Mouse (Mus musculus): ENCODE results near the gene Smyd1. TPM values are rescaled to one million over a fixed set of nuclear protein-coding genes. Genes with fewer than 3 reads are reported as not detected.

Gene Smyd1
- polyA plus RNA-seq (2014; fragmentation: Illumina TruSeq; extraction: RNeasy Lipid Tissue Mini Kit (QIAGEN cat#74804); ENCODE audit: low read depth, low replicate concordance): 0.47 TPM

GRCm38 (mm10) chr6:71321826-71322283, at the start of gene Smyd1:
Gene Smyd1 (minus strand): TSS chr6:71322233.

GRCm38 (mm10) chr6:71322491-71322921, 473 bp upstream of the Smyd1 start, which contains the start of gene Cd8b1:
Gene Cd8b1 (plus strand): TSS chr6:71322788.

GRCm38 (mm10) chr6:71271389-71272315, 50.4 kb downstream of the Smyd1 start, which contains the start of gene Krcc1:
Gene Krcc1 (plus strand): TSS chr6:71271677.

GRCm38 (mm10) chr6:71199612-71200011, 122.4 kb downstream of the Smyd1 start, which contains the start of gene Fabp1:
Gene Fabp1 (plus strand): TSS chr6:71199827.

Other genes with a start within 250 kb of the Smyd1 start
- 6.7 TPM for gene Thnsl2, start 177.8 kb downstream of the Smyd1 start, polyA plus RNA-seq (2014; fragmentation: Illumina TruSeq; extraction: RNeasy Lipid Tissue Mini Kit (QIAGEN cat#74804); ENCODE audit: low read depth, low replicate concordance)
- not detected for gene Fabp1, start 122.4 kb downstream of the Smyd1 start, polyA plus RNA-seq (2014; fragmentation: Illumina TruSeq; extraction: RNeasy Lipid Tissue Mini Kit (QIAGEN cat#74804); ENCODE audit: low read depth, low replicate concordance)
- 622 TPM for gene Krcc1, start 50.6 kb downstream of the Smyd1 start, polyA plus RNA-seq (2014; fragmentation: Illumina TruSeq; extraction: RNeasy Lipid Tissue Mini Kit (QIAGEN cat#74804); ENCODE audit: low read depth, low replicate concordance)
- 0.28 TPM for gene Cd8b1, start 555 bp upstream of the Smyd1 start, polyA plus RNA-seq (2014; fragmentation: Illumina TruSeq; extraction: RNeasy Lipid Tissue Mini Kit (QIAGEN cat#74804); ENCODE audit: low read depth, low replicate concordance)
- 1.4 TPM for gene Cd8a, start 51.2 kb upstream of the Smyd1 start, polyA plus RNA-seq (2014; fragmentation: Illumina TruSeq; extraction: RNeasy Lipid Tissue Mini Kit (QIAGEN cat#74804); ENCODE audit: low read depth, low replicate concordance)
- gene Rmnd5a, start 118.4 kb upstream of the Smyd1 start, polyA plus RNA-seq (2014; fragmentation: Illumina TruSeq; extraction: RNeasy Lipid Tissue Mini Kit (QIAGEN cat#74804); ENCODE audit: low read depth, low replicate concordance): 347 TPM
- gene Rnf103, start 171.7 kb upstream of the Smyd1 start, polyA plus RNA-seq (2014; fragmentation: Illumina TruSeq; extraction: RNeasy Lipid Tissue Mini Kit (QIAGEN cat#74804); ENCODE audit: low read depth, low replicate concordance): 338 TPM
- 327 TPM for gene Chmp3, start 221.6 kb upstream of the Smyd1 start, polyA plus RNA-seq (2014; fragmentation: Illumina TruSeq; extraction: RNeasy Lipid Tissue Mini Kit (QIAGEN cat#74804); ENCODE audit: low read depth, low replicate concordance)